Mouse (Mus musculus) kidney, adult 2 months (tissue): ENCODE results near the gene Fam213a.

Experiments used
- CTCF ChIP-seq: fragments of 200-500 bp; conservative IDR thresholded peaks from 2 replicates; pipeline ENCODE4 v1.5.1; 2011; ENCODE audit warnings: low read depth, mild to moderate bottlenecking, control low read depth, low read length, moderate library complexity, mixed read lengths; ENCODE audit not compliant: insufficient read depth, insufficient read length
- POLR2A ChIP-seq: fragments of 200-500 bp; IDR thresholded peaks from one replicate; pipeline ENCODE4 v1.6.1; 2011; ENCODE audit warnings: low read depth, low read length, control low read depth

DNA sequence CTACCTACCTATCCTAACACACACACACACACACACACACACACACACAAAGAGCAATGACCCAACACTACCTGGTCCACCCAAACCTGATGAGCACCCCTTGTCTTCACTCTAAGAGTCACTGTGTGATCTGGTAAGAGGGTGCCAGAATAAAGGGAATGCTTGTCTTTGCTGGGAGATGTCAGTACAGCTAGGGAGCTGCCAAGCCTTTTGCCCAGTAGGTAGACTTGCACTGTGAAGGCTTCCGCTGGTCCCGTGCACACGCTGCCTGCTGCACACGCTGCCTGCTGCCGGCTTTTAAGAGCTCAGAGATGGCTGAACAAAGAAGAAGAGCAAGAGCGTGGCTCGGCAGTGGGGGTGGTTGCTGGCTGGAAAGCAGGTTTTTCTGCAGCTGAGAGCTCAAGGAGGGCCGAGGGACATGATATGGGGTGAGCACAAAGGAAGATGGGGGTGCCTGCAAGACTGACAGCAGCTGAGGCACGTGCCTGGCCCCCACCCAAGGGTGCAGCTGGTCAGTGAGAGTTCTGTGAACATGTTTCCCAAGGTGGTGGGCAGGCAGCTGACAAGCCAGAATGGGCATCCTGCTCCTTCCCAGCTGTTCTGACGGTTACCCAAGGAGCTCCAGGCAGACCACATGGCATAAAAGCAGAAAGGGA lies 57.9 kb downstream of the Fam213a start:
- TF ChIP-seq CTCF (no peak), POLR2A (no peak)
